Mouse (Mus musculus) liver, adult 2 months (tissue): ENCODE results near the gene Zfp777.

Source experiments
- CTCF ChIP-seq: fragments of 200-500 bp; IDR thresholded peaks from 2 replicates; pipeline ENCODE4 v1.5.1; 2011; ENCODE audit warnings: low read depth, low read length, control low read depth
- POLR2A ChIP-seq: fragments of 200-500 bp; IDR thresholded peaks from 2 replicates; pipeline ENCODE4 v1.6.1; 2011; ENCODE audit warnings: low read length, control low read depth; ENCODE audit not compliant: insufficient read depth; ENCODE audit errors: extremely low read depth

DNA sequence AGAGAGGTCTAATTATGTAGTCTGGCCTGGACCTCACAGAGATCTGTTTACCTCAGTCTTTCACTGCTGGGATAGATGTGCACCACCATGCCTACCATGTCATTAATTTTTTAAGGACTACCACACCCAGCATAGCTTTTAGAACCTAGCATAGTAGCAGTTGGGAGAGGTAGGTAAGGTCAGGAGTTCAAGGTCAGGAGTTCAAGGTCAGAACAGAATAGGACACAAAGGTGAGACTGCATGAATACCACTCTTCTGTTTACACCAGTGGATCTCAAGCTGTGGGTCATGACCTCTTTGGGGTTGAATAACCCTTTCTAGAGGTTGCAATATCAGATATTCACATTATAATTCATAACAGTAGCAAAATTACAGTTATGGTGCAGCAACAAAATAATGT, 16.1 kb downstream of the Zfp777 start:
- TF ChIP-seq CTCF (no peak), POLR2A (no peak)
